In the genomic region with DNA sequence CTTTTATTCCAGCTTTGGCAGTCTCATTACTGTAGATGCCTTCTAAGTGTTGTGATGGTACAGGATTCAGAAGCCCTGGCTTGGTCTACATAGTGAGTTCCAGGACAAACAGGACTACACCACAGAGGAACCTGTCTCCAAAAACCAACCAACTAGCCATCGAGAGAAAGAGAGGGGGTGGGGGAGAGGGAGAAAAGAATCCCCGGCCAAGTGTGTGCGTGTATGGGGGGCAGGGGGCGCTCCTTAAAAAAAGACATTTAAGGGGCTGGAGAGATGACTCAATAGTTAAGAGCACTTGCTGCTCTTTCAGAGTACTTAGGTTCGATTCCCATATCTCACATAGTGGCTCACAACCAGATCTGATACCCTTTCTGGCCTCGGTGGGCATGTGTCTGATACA, we compare ENCODE assay signal across 10 mouse cellular contexts. TPM values are rescaled to one million over a fixed set of nuclear protein-coding genes. Genes with fewer than 3 reads are reported as not detected.
DNase-seq lines count a peak whose midpoint lies in the region; ATAC-seq and TF ChIP-seq lines count a peak whose summit lies in the region.
"Had no signal": no experiment of that assay in that cellular context is flagged by ENCODE, and none has a peak within 500 bp of the region (broad histone marks: within the 10 kb centered on the region; RNA-seq: fewer than 3 reads in every experiment).

No protein-coding gene starts in this region.

- H3K79me2 ChIP-seq in heart, adult 2 months (replicated peaks; ENCODE audit: control insufficient read depth, insufficient read depth, low read length), result peaks cover 3% of the 10 kb centered on the region

- no peak for ATAC-seq in heart, postnatal 0 days (ENCODE audit: insufficient read depth, low read depth)
- no peak for ATAC-seq in hindbrain, postnatal 0 days
- no peak for ATAC-seq in midbrain, embryonic 15.5 days (replicated peaks)

- H3K27ac ChIP-seq in heart, postnatal 0 days (ENCODE audit: low read depth), result no peak overlapping the region
- no peak overlapping the region for H3K27ac ChIP-seq in heart, adult 2 months
- peak overlapping the region; percentile 99 for H3K27ac ChIP-seq in bone marrow macrophage, adult 2 months (ENCODE audit: insufficient read depth, low read depth, low read length)
- H3K27ac ChIP-seq in hindbrain, postnatal 0 days, result no peak overlapping the region
- H3K27ac ChIP-seq in midbrain, embryonic 15.5 days, result no peak overlapping the region

- intact Hi-C loops in heart, adult 2 months (cut with DNase I), result no loop called here

- H3K4me1 ChIP-seq in heart, postnatal 0 days (ENCODE audit: control insufficient read depth, insufficient read depth), result peaks cover 39% of the 10 kb centered on the region
- H3K4me1 ChIP-seq in heart, adult 2 months (ENCODE audit: control insufficient read depth, insufficient read depth, low read length), result peaks cover 21% of the 10 kb centered on the region
- H3K4me1 ChIP-seq in bone marrow macrophage, adult 2 months (ENCODE audit: control insufficient read depth, insufficient read depth, low read length), result peaks cover 40% of the 10 kb centered on the region
- peaks cover 40% of the 10 kb centered on the region for H3K4me1 ChIP-seq in hindbrain, postnatal 0 days (ENCODE audit: insufficient read depth, low read length)
- H3K4me1 ChIP-seq in midbrain, embryonic 15.5 days, result peaks cover 52% of the 10 kb centered on the region

- WGBS in heart, postnatal 0 days, result 40% methylated on average over 6 of the region's 6 CpGs
- WGBS in heart, adult 2 months, result 49% methylated on average over 6 of the region's 6 CpGs
- whole genome bisulfite sequencing in hindbrain, postnatal 0 days, result 50% methylated on average over 6 of the region's 6 CpGs
- WGBS in midbrain, embryonic 15.5 days, result 53% methylated on average over 6 of the region's 6 CpGs

- no peaks in the 10 kb centered on the region for H3K9me3 ChIP-seq in heart, postnatal 0 days (replicated peaks; ENCODE audit: control insufficient read depth, low read length)
- no peaks in the 10 kb centered on the region for H3K9me3 ChIP-seq in hindbrain, postnatal 0 days (ENCODE audit: low read length)
- no peaks in the 10 kb centered on the region for H3K9me3 ChIP-seq in midbrain, embryonic 15.5 days

- H3K27me3 ChIP-seq in heart, postnatal 0 days (ENCODE audit: control insufficient read depth, insufficient read depth, low read length), result no peaks in the 10 kb centered on the region
- no peaks in the 10 kb centered on the region for H3K27me3 ChIP-seq in heart, adult 2 months (ENCODE audit: control insufficient read depth, insufficient read depth, low read length)
- no peaks in the 10 kb centered on the region for H3K27me3 ChIP-seq in hindbrain, postnatal 0 days (ENCODE audit: insufficient read depth, low read length)
- H3K27me3 ChIP-seq in midbrain, embryonic 15.5 days (replicated peaks), result no peaks in the 10 kb centered on the region

- H3K9ac ChIP-seq in heart, postnatal 0 days (replicated peaks; ENCODE audit: low read depth, low read length), result peak overlapping the region; percentile 59; the same call in 1 of the 2 replicates
- H3K9ac ChIP-seq in heart, adult 2 months (ENCODE audit: low read depth, low read length), result no peak overlapping the region
- H3K9ac ChIP-seq in hindbrain, postnatal 0 days (replicated peaks; ENCODE audit: low read length), result peak overlapping the region; percentile 73; the same call in 1 of the 2 replicates
- no peak overlapping the region for H3K9ac ChIP-seq in midbrain, embryonic 15.5 days

- H3K4me3 ChIP-seq in heart, postnatal 0 days (ENCODE audit: low read depth, low read length), result peak overlapping the region; percentile 60; the same call in 1 of the 2 replicates
- no peak overlapping the region for H3K4me3 ChIP-seq in heart, adult 2 months
- peak overlapping the region; percentile 80 for H3K4me3 ChIP-seq in bone marrow macrophage, adult 2 months (ENCODE audit: insufficient read depth, low read length)
- peak overlapping the region; percentile 77; the same call in 1 of the 2 replicates for H3K4me3 ChIP-seq in hindbrain, postnatal 0 days (ENCODE audit: low read length)
- H3K4me3 ChIP-seq in midbrain, embryonic 15.5 days, result peak overlapping the region; percentile 68

- no peak for DNase-seq in heart, postnatal 0 days (ENCODE audit: low spot score)
- DNase-seq in heart, adult 2 months, result no peak
- no peak for DNase-seq in hindbrain, postnatal 0 days (ENCODE audit: low spot score)
- no peak for DNase-seq in retina, embryonic 14.5 days (ENCODE audit: low spot score)
- DNase-seq in gastrocnemius, adult 8-10 months (ENCODE audit: low spot score in 2 of 2), result no peak
- DNase-seq in cerebellum, adult 8-10 months, result no peak
- DNase-seq: cerebellum, adult 2 months; thymus, adult 18-20 months had no signal

- H3K36me3 ChIP-seq in heart, postnatal 0 days (replicated peaks; ENCODE audit: control insufficient read depth, insufficient read depth, low read length), result 0 out of 2 replicates have a peak, but pooled peaks cover 6% of the 10 kb centered on the region
- H3K36me3 ChIP-seq in heart, adult 2 months (ENCODE audit: control insufficient read depth, insufficient read depth, low read length), result peaks cover 13% of the 10 kb centered on the region
- H3K36me3 ChIP-seq in hindbrain, postnatal 0 days (ENCODE audit: insufficient read depth, low read length), result no peaks in the 10 kb centered on the region
- no peaks in the 10 kb centered on the region for H3K36me3 ChIP-seq in midbrain, embryonic 15.5 days (replicated peaks)

- TF ChIP-seq EP300 in heart, postnatal 0 days (IDR thresholded peaks at IDR 0.05; ENCODE audit: low read depth), result no peak
- TF ChIP-seq EP300 in heart, adult 2 months (IDR thresholded peaks at IDR 0.05; ENCODE audit: insufficient read depth, low read depth, low read length), result no peak

- no peak for TF ChIP-seq POLR2A in heart, adult 2 months (IDR thresholded peaks at IDR 0.05; ENCODE audit: insufficient read depth, low read depth, low read length)
- TF ChIP-seq POLR2A in bone marrow macrophage, adult 2 months (IDR thresholded peaks at IDR 0.05; ENCODE audit: borderline replicate concordance, low read depth, low read length), result no peak

- peak overlapping the region; percentile 82 for H3K4me2 ChIP-seq in heart, postnatal 0 days (ENCODE audit: low read depth, low read length)
- H3K4me2 ChIP-seq in hindbrain, postnatal 0 days (ENCODE audit: low read depth, low read length), result peak overlapping the region; percentile 93
- peak overlapping the region; percentile 79 for H3K4me2 ChIP-seq in midbrain, embryonic 15.5 days

- no peak for TF ChIP-seq CTCF in heart, postnatal 0 days (IDR thresholded peaks at IDR 0.05; ENCODE audit: low read depth)
- TF ChIP-seq CTCF in heart, adult 2 months (IDR thresholded peaks at IDR 0.05), result no peak
- no peak for TF ChIP-seq CTCF in bone marrow macrophage, adult 2 months (IDR thresholded peaks at IDR 0.05; ENCODE audit: low read depth, low read length)
- no peak for TF ChIP-seq CTCF in hindbrain, postnatal 0 days (IDR thresholded peaks at IDR 0.05; ENCODE audit: low read depth)

RNA-seq across cellular contexts. Expression of a gene that starts 1.6 kb away (rescaled TPM):
- total RNA-seq in heart, postnatal 0 days (2014; rRNA removed; ENCODE audit: low replicate concordance), result 7.3 and 8.8 TPM in 2 replicates
- 3.8 and 4.4 TPM in 2 replicates for polyA plus RNA-seq in heart, postnatal 0 days (2015; fragmentation: Nextera tagmentation; extraction: Ambion mirVana)
- 1 to 10 TPM; 3.7 to 4.6 TPM for total RNA-seq in heart, adult 2 months (2021)
- 3.3 and 3.4 TPM in 2 replicates for polyA plus RNA-seq in heart, adult 2 months (2012; rRNA removed)
- 13.2 and 13.7 TPM in 2 replicates for polyA plus RNA-seq in bone marrow macrophage, adult 2 months (2012; ENCODE audit: insufficient read depth, insufficient read length, missing spikeins)
- total RNA-seq in hindbrain, postnatal 0 days (2014; rRNA removed), result 10.5 and 11.0 TPM in 2 replicates
- polyA plus RNA-seq in hindbrain, postnatal 0 days (2015; fragmentation: Nextera tagmentation; extraction: Ambion mirVana), result 3.9 and 4.6 TPM in 2 replicates
- 8.2 and 9.4 TPM in 2 replicates for polyA plus RNA-seq in midbrain, embryonic 15.5 days (2015; fragmentation: Nextera tagmentation; extraction: Ambion mirVana)
- 1 to 10 TPM; 3.8 to 4.7 (median 4.2) TPM for total RNA-seq in gastrocnemius, adult 8-10 months (2022)

RNA-seq across cellular contexts. Expression of a gene that starts 1.7 kb away (rescaled TPM):
- 7.6 and 8.2 TPM in 2 replicates for total RNA-seq in heart, postnatal 0 days (2014; rRNA removed; ENCODE audit: low replicate concordance)
- polyA plus RNA-seq in heart, postnatal 0 days (2015; fragmentation: Nextera tagmentation; extraction: Ambion mirVana), result 2.0 and 2.1 TPM in 2 replicates
- 10 to 100 TPM; 13.9 to 15.3 TPM for total RNA-seq in heart, adult 2 months (2021)
- 6.0 and 9.7 TPM in 2 replicates for polyA plus RNA-seq in heart, adult 2 months (2012; rRNA removed)
- 23.8 and 30.3 TPM in 2 replicates for polyA plus RNA-seq in bone marrow macrophage, adult 2 months (2012; ENCODE audit: insufficient read depth, insufficient read length, missing spikeins)
- total RNA-seq in hindbrain, postnatal 0 days (2014; rRNA removed), result 14.6 and 15.2 TPM in 2 replicates
- polyA plus RNA-seq in hindbrain, postnatal 0 days (2015; fragmentation: Nextera tagmentation; extraction: Ambion mirVana), result 3.1 TPM in 2 replicates
- 6.9 and 7.1 TPM in 2 replicates for polyA plus RNA-seq in midbrain, embryonic 15.5 days (2015; fragmentation: Nextera tagmentation; extraction: Ambion mirVana)
- total RNA-seq in gastrocnemius, adult 8-10 months (2022), result 10 to 100 TPM; 16.7 to 22.3 (median 19.7) TPM

RNA-seq across cellular contexts. Expression of a gene that starts 35.9 kb away (rescaled TPM):
- total RNA-seq in heart, postnatal 0 days (2014; rRNA removed; ENCODE audit: low replicate concordance), result 34.6 and 77.7 TPM in 2 replicates
- polyA plus RNA-seq in heart, postnatal 0 days (2015; fragmentation: Nextera tagmentation; extraction: Ambion mirVana), result 25.2 and 26.7 TPM in 2 replicates
- total RNA-seq in heart, adult 2 months (2021), result 10 to 100 TPM in 1 of 2 experiments, 1 to 10 TPM in 1; 8.4 to 10.5 TPM
- polyA plus RNA-seq in heart, adult 2 months (2012; rRNA removed), result 7.4 TPM in 2 replicates
- 1.4 and 4.9 TPM in 2 replicates for polyA plus RNA-seq in bone marrow macrophage, adult 2 months (2012; ENCODE audit: insufficient read depth, insufficient read length, missing spikeins)
- 11.9 and 14.4 TPM in 2 replicates for total RNA-seq in hindbrain, postnatal 0 days (2014; rRNA removed)
- 7.8 and 10.9 TPM in 2 replicates for polyA plus RNA-seq in hindbrain, postnatal 0 days (2015; fragmentation: Nextera tagmentation; extraction: Ambion mirVana)
- 7.0 and 8.6 TPM in 2 replicates for polyA plus RNA-seq in midbrain, embryonic 15.5 days (2015; fragmentation: Nextera tagmentation; extraction: Ambion mirVana)
- 10 to 100 TPM; 10.5 to 15.0 (median 12.5) TPM for total RNA-seq in gastrocnemius, adult 8-10 months (2022)

RNA-seq across cellular contexts. Expression of a gene that starts 47.4 kb away (rescaled TPM):
- total RNA-seq in heart, postnatal 0 days (2014; rRNA removed; ENCODE audit: low replicate concordance), result 26.5 and 27.4 TPM in 2 replicates
- polyA plus RNA-seq in heart, postnatal 0 days (2015; fragmentation: Nextera tagmentation; extraction: Ambion mirVana), result 19.5 and 20.4 TPM in 2 replicates
- 10 to 100 TPM; 31.1 to 36.2 TPM for total RNA-seq in heart, adult 2 months (2021)
- polyA plus RNA-seq in heart, adult 2 months (2012; rRNA removed), result 34.8 and 42.2 TPM in 2 replicates
- 6.1 and 9.3 TPM in 2 replicates for polyA plus RNA-seq in bone marrow macrophage, adult 2 months (2012; ENCODE audit: insufficient read depth, insufficient read length, missing spikeins)
- total RNA-seq in hindbrain, postnatal 0 days (2014; rRNA removed), result 38.0 and 40.6 TPM in 2 replicates
- polyA plus RNA-seq in hindbrain, postnatal 0 days (2015; fragmentation: Nextera tagmentation; extraction: Ambion mirVana), result 24.8 and 26.0 TPM in 2 replicates
- 23.8 and 25.4 TPM in 2 replicates for polyA plus RNA-seq in midbrain, embryonic 15.5 days (2015; fragmentation: Nextera tagmentation; extraction: Ambion mirVana)
- total RNA-seq in gastrocnemius, adult 8-10 months (2022), result 10 to 100 TPM; 80.3 to 94.0 (median 84.3) TPM

RNA-seq across cellular contexts. Expression of a gene that starts 48.5 kb away (rescaled TPM):
- total RNA-seq in heart, postnatal 0 days (2014; rRNA removed; ENCODE audit: low replicate concordance), result 82.2 and 123 TPM in 2 replicates
- 52.6 and 55.3 TPM in 2 replicates for polyA plus RNA-seq in heart, postnatal 0 days (2015; fragmentation: Nextera tagmentation; extraction: Ambion mirVana)
- 100 to 1,000 TPM; 127 to 130 TPM for total RNA-seq in heart, adult 2 months (2021)
- 152 and 168 TPM in 2 replicates for polyA plus RNA-seq in heart, adult 2 months (2012; rRNA removed)
- polyA plus RNA-seq in bone marrow macrophage, adult 2 months (2012; ENCODE audit: insufficient read depth, insufficient read length, missing spikeins), result 144 and 146 TPM in 2 replicates
- 77.1 and 112 TPM in 2 replicates for total RNA-seq in hindbrain, postnatal 0 days (2014; rRNA removed)
- 39.9 and 42.7 TPM in 2 replicates for polyA plus RNA-seq in hindbrain, postnatal 0 days (2015; fragmentation: Nextera tagmentation; extraction: Ambion mirVana)
- 81.5 and 83.4 TPM in 2 replicates for polyA plus RNA-seq in midbrain, embryonic 15.5 days (2015; fragmentation: Nextera tagmentation; extraction: Ambion mirVana)
- 100 to 1,000 TPM in 2 of 4 experiments, 10 to 100 TPM in 2; 96.0 to 116 (median 101) TPM for total RNA-seq in gastrocnemius, adult 8-10 months (2022)

Comparison
In these comparisons a context has a peak if more than half of its experiments do, and no peak if none do; other contexts are left out.
1. H3K9ac ChIP-seq: peak in heart, postnatal 0 days (single experiment) and hindbrain, postnatal 0 days (single experiment); none in heart, adult 2 months (single experiment) and midbrain, embryonic 15.5 days (single experiment).
2. Peak in every context shown above with its lines, with median percentiles within 50 percentile points of each other: H3K4me2 ChIP-seq.